Mouse (Mus musculus) heart, adult 2 months (tissue): ENCODE results near the gene Lypd6b.

Source experiments
- CTCF ChIP-seq: fragments of 200-600 bp; IDR thresholded peaks from 2 replicates; pipeline ENCODE4 v1.8.1; 2022; ENCODE audit warnings: antibody characterized with exemption, mild to moderate bottlenecking, moderate library complexity
- POLR2A ChIP-seq: fragments of 200-500 bp; IDR thresholded peaks from 2 replicates; pipeline ENCODE4 v1.6.1; 2011; ENCODE audit warnings: mild to moderate bottlenecking, low read depth, low read length, control low read depth; ENCODE audit not compliant: insufficient read depth

DNA sequence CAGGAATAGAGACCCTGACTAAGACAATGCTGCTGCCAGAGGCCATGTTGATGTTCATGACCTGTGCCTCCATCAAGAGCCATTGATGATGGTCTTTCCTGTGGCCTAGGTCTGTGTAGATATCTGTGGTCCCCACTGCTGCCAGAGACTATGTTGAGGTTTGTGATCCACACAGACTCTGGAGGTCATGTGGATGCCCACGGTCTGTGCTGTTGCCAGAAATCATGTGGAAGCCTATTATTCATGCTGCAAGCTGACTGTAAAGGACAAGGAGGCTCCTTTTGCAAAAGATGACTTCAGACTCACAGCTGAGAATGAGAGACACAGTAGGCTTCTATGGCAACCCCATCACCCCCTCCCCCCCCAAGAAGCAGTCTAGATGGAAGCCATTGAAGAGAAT, 209.7 kb downstream of the Lypd6b start:
- TF ChIP-seq POLR2A, result no peak
- TF ChIP-seq CTCF, result no peak
